Mouse (Mus musculus) CH12.LX (cell line): Measurements from ENCODE around the gene Mindy4b-ps. TPM values are rescaled to one million over a fixed set of nuclear protein-coding genes. Genes with fewer than 3 reads are reported as not detected.

Experiments
- DNase-seq: peaks from one replicate; pipeline ENCODE4 v3.0.0-alpha.2; 2013; ENCODE audit errors: extremely low read depth
- H3K27ac ChIP-seq: 2 replicates; pipeline ENCODE4 v1.5.1; 2012; ENCODE audit warnings: low read depth, mild to moderate bottlenecking, control low read depth, moderate library complexity; ENCODE audit not compliant: insufficient read depth
- H3K27me3 ChIP-seq: replicated peaks from 2 replicates; pipeline ENCODE3; 2012; ENCODE audit warnings: inconsistent platforms
- H3K36me3 ChIP-seq, 2 experiments: replicated peaks in 1 of 2; 2 replicates each; pipeline versions ENCODE3 to v1.6.1; 2012; ENCODE audit warnings: inconsistent platforms in 1 of 2, low read length in 1 of 2, mild to moderate bottlenecking in 1 of 2, mixed read lengths in 1 of 2, moderate library complexity in 1 of 2; ENCODE audit not compliant: control insufficient read depth in 1 of 2, insufficient read depth in 1 of 2
- H3K4me1 ChIP-seq, 2 experiments: 2 replicates each; pipeline ENCODE4 v1.6.1; 2012; ENCODE audit warnings: inconsistent platforms in 1 of 2, moderate library complexity in 1 of 2; ENCODE audit not compliant: insufficient read depth in 2 of 2, control insufficient read depth in 1 of 2
- H3K4me2 ChIP-seq: 2 replicates; pipeline ENCODE4 v1.6.1; 2012; ENCODE audit warnings: low read depth, mild to moderate bottlenecking, control low read depth; ENCODE audit not compliant: poor library complexity, insufficient read depth, severe bottlenecking
- H3K4me3 ChIP-seq, 3 experiments: fragments of 150-350 bp in 1 of 3; sonication (generic) in 1 of 3; replicated peaks in 1 of 3; 2 replicates each; pipeline versions ENCODE3 to v1.5.1; 2011 to 2012; ENCODE audit warnings: low read depth in 2 of 3, low read length in 2 of 3, mild to moderate bottlenecking in 2 of 3, moderate library complexity in 2 of 3, control low read depth in 1 of 3, improper control_type of control experiment in 1 of 3, inconsistent platforms in 1 of 3, mixed read lengths in 1 of 3; ENCODE audit not compliant: poor library complexity in 1 of 3
- H3K79me2 ChIP-seq: replicated peaks from 2 replicates; pipeline ENCODE4 v1.6.1; 2012; ENCODE audit warnings: mild to moderate bottlenecking, moderate library complexity; ENCODE audit not compliant: control insufficient read depth, poor library complexity, insufficient read depth, severe bottlenecking; ENCODE audit errors: extremely low read depth
- H3K9ac ChIP-seq: 2 replicates; pipeline ENCODE4 v1.6.1; 2012; ENCODE audit warnings: low read depth, mild to moderate bottlenecking, control low read depth, moderate library complexity; ENCODE audit not compliant: insufficient read depth
- H3K9me3 ChIP-seq: replicated peaks from 2 replicates; pipeline ENCODE3; 2012; ENCODE audit warnings: low read length, inconsistent platforms, mixed read lengths
- CHD2 ChIP-seq: IDR thresholded peaks from 2 replicates; pipeline ENCODE4 v1.6.1; 2011; ENCODE audit warnings: low read length, improper control_type of control experiment
- CTCF ChIP-seq, 2 experiments: IDR thresholded peaks in 1 of 2; conservative IDR thresholded peaks in 1 of 2; 2 replicates each; pipeline ENCODE4 v1.5.1; 2011 to 2012; ENCODE audit warnings: low read depth in 2 of 2, low read length in 2 of 2, improper control_type of control experiment in 1 of 2, inconsistent platforms in 1 of 2, mild to moderate bottlenecking in 1 of 2, moderate library complexity in 1 of 2
- E2F4 ChIP-seq: IDR thresholded peaks from 2 replicates; pipeline ENCODE4 v1.6.1; 2011; ENCODE audit warnings: low read depth, low read length, improper control_type of control experiment; ENCODE audit not compliant: insufficient replicate concordance
- EP300 ChIP-seq: IDR thresholded peaks from 2 replicates; pipeline ENCODE4 v1.6.1; 2011; ENCODE audit warnings: low read length, improper control_type of control experiment
- ETS1 ChIP-seq: conservative IDR thresholded peaks from 2 replicates; pipeline ENCODE4 v1.6.1; 2012; ENCODE audit warnings: low read depth, mild to moderate bottlenecking, inconsistent platforms, low read length, improper control_type of control experiment, moderate library complexity
- HCFC1 ChIP-seq: IDR thresholded peaks from 2 replicates; pipeline ENCODE4 v1.6.1; 2012; ENCODE audit warnings: low read depth, mild to moderate bottlenecking, inconsistent platforms, low read length, improper control_type of control experiment
- JUN ChIP-seq: IDR thresholded peaks from 2 replicates; pipeline ENCODE4 v1.6.1; 2011; ENCODE audit warnings: low read depth, mild to moderate bottlenecking, low read length, improper control_type of control experiment, moderate library complexity; ENCODE audit not compliant: insufficient read depth
- KAT2A ChIP-seq: IDR thresholded peaks from 2 replicates; pipeline ENCODE4 v1.6.1; 2012; ENCODE audit warnings: low read length, improper control_type of control experiment, inconsistent platforms; ENCODE audit not compliant: insufficient replicate concordance
- MAFK ChIP-seq: IDR thresholded peaks from 2 replicates; pipeline ENCODE4 v1.6.1; 2011; ENCODE audit warnings: low read length, improper control_type of control experiment; ENCODE audit not compliant: insufficient replicate concordance
- MAX ChIP-seq: IDR thresholded peaks from 2 replicates; pipeline ENCODE4 v1.6.1; 2011; ENCODE audit warnings: low read length, improper control_type of control experiment
- MYC ChIP-seq: IDR thresholded peaks from 2 replicates; pipeline ENCODE4 v1.6.1; 2011; ENCODE audit warnings: low read depth, mild to moderate bottlenecking, improper control_type of control experiment, low read length
- NRF1 ChIP-seq: IDR thresholded peaks from 2 replicates; pipeline ENCODE4 v1.6.1; 2014; ENCODE audit warnings: low read depth, mild to moderate bottlenecking, inconsistent platforms, low read length, improper control_type of control experiment, moderate library complexity
- POLR2A ChIP-seq: IDR thresholded peaks from 2 replicates; pipeline ENCODE4 v1.6.1; 2011; ENCODE audit warnings: low read depth, mild to moderate bottlenecking, improper control_type of control experiment, low read length
- RAD21 ChIP-seq: IDR thresholded peaks from 2 replicates; pipeline ENCODE4 v1.6.1; 2011; ENCODE audit warnings: low read depth, mild to moderate bottlenecking, low read length, improper control_type of control experiment, moderate library complexity
- SIN3A ChIP-seq: IDR thresholded peaks from 2 replicates; pipeline ENCODE4 v1.6.1; 2012; ENCODE audit warnings: low read length, improper control_type of control experiment, inconsistent platforms
- SMC3 ChIP-seq: IDR thresholded peaks from 2 replicates; pipeline ENCODE4 v1.6.1; 2011; ENCODE audit warnings: low read depth, low read length, improper control_type of control experiment
- TCF12 ChIP-seq: IDR thresholded peaks from 2 replicates; pipeline ENCODE4 v1.6.1; 2014; ENCODE audit warnings: low read depth, mild to moderate bottlenecking, inconsistent platforms, low read length, improper control_type of control experiment
- UBTF ChIP-seq: IDR thresholded peaks from 2 replicates; pipeline ENCODE4 v1.6.1; 2012; ENCODE audit warnings: low read depth, mild to moderate bottlenecking, inconsistent platforms, low read length, improper control_type of control experiment, moderate library complexity
- USF1 ChIP-seq: IDR thresholded peaks from 2 replicates; pipeline ENCODE4 v1.6.1; 2014; ENCODE audit warnings: low read depth, mild to moderate bottlenecking, inconsistent platforms, low read length, improper control_type of control experiment
- ZC3H11A ChIP-seq: IDR thresholded peaks from 2 replicates; pipeline ENCODE4 v1.6.1; 2012; ENCODE audit warnings: low read depth, mild to moderate bottlenecking, inconsistent platforms, low read length, improper control_type of control experiment
- ZMIZ1 ChIP-seq: IDR thresholded peaks from 2 replicates; pipeline ENCODE4 v1.6.1; 2012; ENCODE audit warnings: low read depth, mild to moderate bottlenecking, inconsistent platforms, low read length, improper control_type of control experiment
- dilution Hi-C: fragments of 300-500 bp; cut with MboI; formaldehyde crosslinking; loops from 2 replicates; pipeline ENCODE4 v1.14.3; 2020; ENCODE audit warnings: low sequenced_read_pairs; ENCODE audit not compliant: extremely low pct_unique_long_range_greater_than_20kb, extremely low pct_ligation_motif_present
- in situ Hi-C: fragments of 300-500 bp; cut with MboI; formaldehyde crosslinking; loops from 3 replicates; pipeline ENCODE4 v1.14.3; 2019; ENCODE audit warnings: low sequenced_read_pairs, low pct_ligation_motif_present, low pct_unique_long_range_greater_than_20kb, mixed read lengths
- polyA plus RNA-seq: library from polyadenylated mRNA; unstranded; fragments of >175 nt; gene quantifications from 2 replicates; pipeline ENCODE4 v1.2.1, GENCODE M21; 2012; ENCODE audit warnings: low read depth; ENCODE audit not compliant: insufficient read length
- total RNA-seq, 2 experiments: library from RNA; depleted of rRNA; stranded (reverse); fragments of 300-350 nt in 1 of 2; fragments of >200 nt in 1 of 2; gene quantifications; 2 replicates each; pipeline ENCODE4 v1.2.3; 2012 to 2014

The Mindy4b-ps gene
- total and polyA plus RNA-seq, 3 experiments, result not detected

- Histone ChIP-seq H3K4me3 (no peak overlapping the region), H3K4me1 (peaks cover 14 to 32% of the 10 kb centered on the region in 2 experiments), H3K9ac (no peak overlapping the region), H3K27me3 (no peaks in the 10 kb centered on the region), H3K79me2 (no peaks in the 10 kb centered on the region), H3K27ac (no peak overlapping the region), H3K4me2 (no peak overlapping the region), H3K9me3 (no peaks in the 10 kb centered on the region), H3K36me3 (peaks cover 0 to 35% of the 10 kb centered on the region in 2 experiments)
- no peak for TF ChIP-seq ZMIZ1
- no peak for TF ChIP-seq KAT2A
- no peak for TF ChIP-seq CTCF (conservative IDR thresholded peaks at IDR 0.05 in 1 of 2, IDR thresholded peaks at IDR 0.05 in 1 of 2; ENCODE audit: low read depth in 2 of 2, low read length in 2 of 2)
- TF ChIP-seq MYC, result peak; percentile 48; the same call in 1 of the 2 replicates
- no peak for TF ChIP-seq UBTF
- no peak for TF ChIP-seq POLR2A
- TF ChIP-seq SIN3A, result no peak
- no peak for TF ChIP-seq MAX
- TF ChIP-seq EP300, result peak; percentile 28; the same call in 1 of the 2 replicates
- dilution Hi-C loops, result no loop called here
- in situ Hi-C loops, result no loop called here
- DNase-seq, result peak; percentile 53
These were observed 74.2 kb downstream of the Mindy4b-ps start for GRCm38 (mm10) chr3:58747924-58748323.

- Histone ChIP-seq H3K4me3 (no peak overlapping the region), H3K27ac (no peak overlapping the region), H3K4me1 (peaks cover 0 to 3% of the 10 kb centered on the region in 2 experiments; a peak in 1 of 4 replicates), H3K36me3 (peaks cover 0 to 27% of the 10 kb centered on the region in 2 experiments), H3K4me2 (no peak overlapping the region), H3K9ac (no peak overlapping the region), H3K27me3 (no peaks in the 10 kb centered on the region), H3K79me2 (no peaks in the 10 kb centered on the region), H3K9me3 (no peaks in the 10 kb centered on the region)
- in situ Hi-C loops (no loop called here), dilution Hi-C loops (no loop called here)
- DNase-seq, result no peak
- TF ChIP-seq RAD21 (no peak), ZMIZ1 (no peak), TCF12 (no peak), EP300 (no peak), NRF1 (no peak), CHD2 (no peak), KAT2A (no peak), E2F4 (no peak), MAX (no peak), HCFC1 (no peak), CTCF (conservative IDR thresholded peaks at IDR 0.05 in 1 of 2, IDR thresholded peaks at IDR 0.05 in 1 of 2; ENCODE audit: low read depth in 2 of 2, low read length in 2 of 2) (no peak), USF1 (no peak), SMC3 (no peak), ZC3H11A (no peak), MAFK (no peak), JUN (no peak), ETS1 (no peak), SIN3A (no peak)
These were observed 82.6 kb downstream of the Mindy4b-ps start for GRCm38 (mm10) chr3:58739536-58739935.

Other genes with a start within 250 kb of the Mindy4b-ps start
- 63.6 and 76.6 TPM in 2 replicates for gene Selenot, start 245.7 kb downstream of the Mindy4b-ps start, total RNA-seq (2012; rRNA removed)
- 254 and 283 TPM in 2 replicates for gene Selenot, start 245.7 kb downstream of the Mindy4b-ps start, total RNA-seq (2014; rRNA removed)
- gene Selenot, start 245.7 kb downstream of the Mindy4b-ps start, polyA plus RNA-seq, result 134 and 157 TPM in 2 replicates
- gene Erich6, start 185.1 kb downstream of the Mindy4b-ps start, total RNA-seq (2012; rRNA removed), result not detected in 2 replicates
- not detected in 2 replicates for gene Erich6, start 185.1 kb downstream of the Mindy4b-ps start, total RNA-seq (2014; rRNA removed)
- gene Erich6, start 185.1 kb downstream of the Mindy4b-ps start, polyA plus RNA-seq, result 0.11 TPM in 1 of 2 replicates, not detected in the other
- gene Siah2, start 129.9 kb downstream of the Mindy4b-ps start, total RNA-seq (2012; rRNA removed), result 125 and 140 TPM in 2 replicates
- gene Siah2, start 129.9 kb downstream of the Mindy4b-ps start, total RNA-seq (2014; rRNA removed), result 119 and 142 TPM in 2 replicates
- gene Siah2, start 129.9 kb downstream of the Mindy4b-ps start, polyA plus RNA-seq, result 99.0 and 104 TPM in 2 replicates
- not detected in 2 replicates for gene Clrn1, start 63.0 kb upstream of the Mindy4b-ps start, total RNA-seq (2012; rRNA removed)
- not detected in 2 replicates for gene Clrn1, start 63.0 kb upstream of the Mindy4b-ps start, total RNA-seq (2014; rRNA removed)
- not detected in 2 replicates for gene Clrn1, start 63.0 kb upstream of the Mindy4b-ps start, polyA plus RNA-seq
- 0.59 and 0.93 TPM in 2 replicates for gene Med12l, start 183.5 kb upstream of the Mindy4b-ps start, total RNA-seq (2012; rRNA removed)
- gene Med12l, start 183.5 kb upstream of the Mindy4b-ps start, total RNA-seq (2014; rRNA removed), result 1.4 and 1.5 TPM in 2 replicates
- 1.8 and 2.0 TPM in 2 replicates for gene Med12l, start 183.5 kb upstream of the Mindy4b-ps start, polyA plus RNA-seq